Comparison of ENCODE assay signal across 8 mouse cellular contexts in the genomic region with DNA sequence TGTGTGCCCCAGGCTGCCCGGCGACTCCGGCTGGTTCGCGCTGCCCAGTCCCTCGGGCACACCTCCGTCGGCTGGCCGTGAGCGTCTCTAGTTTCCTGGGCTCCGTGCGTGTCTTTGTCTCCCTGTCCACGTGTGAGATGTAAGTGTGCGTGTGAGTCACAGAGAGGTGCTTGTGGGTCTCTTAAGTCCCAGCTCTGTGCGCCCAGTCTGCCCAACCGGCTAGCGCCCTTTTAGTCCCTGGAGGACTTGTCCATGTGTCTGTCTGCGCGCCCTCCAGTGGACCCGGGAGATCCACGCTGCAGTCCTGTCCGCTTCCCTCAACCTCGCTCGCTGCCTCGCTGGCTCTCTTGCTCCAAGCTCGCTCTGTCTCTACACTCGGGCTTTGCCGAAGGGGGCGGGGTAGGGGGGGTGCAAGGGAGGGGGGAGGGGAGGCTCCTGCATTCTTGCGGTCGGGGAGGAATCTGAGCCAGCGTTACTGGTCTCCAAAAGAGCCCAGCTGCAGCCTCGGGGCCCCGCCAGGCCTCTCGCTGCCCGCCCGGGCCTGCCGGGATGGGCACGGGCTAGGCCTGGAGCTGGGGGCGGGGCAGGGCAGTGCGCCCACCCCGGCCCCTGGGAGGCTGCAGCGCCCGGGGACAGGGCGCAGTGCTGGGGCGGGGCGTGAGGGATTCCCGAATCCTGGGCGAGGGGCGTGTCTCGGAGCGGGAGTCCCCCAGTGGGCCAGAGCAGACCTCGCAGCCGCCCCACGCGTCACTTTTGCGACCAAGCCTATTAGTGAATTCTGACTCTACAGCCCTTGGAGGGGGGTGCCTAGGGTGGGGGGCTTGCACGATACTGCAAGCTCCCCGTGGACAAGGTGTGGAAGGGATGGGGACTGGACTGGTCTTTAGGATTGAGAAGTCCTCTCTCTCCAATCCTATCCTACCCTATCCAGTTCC. TPM values are rescaled to one million over a fixed set of nuclear protein-coding genes. Genes with fewer than 3 reads are reported as not detected.
DNase-seq lines count a peak whose midpoint lies in the region; ATAC-seq and TF ChIP-seq lines count a peak whose summit lies in the region.

No protein-coding gene starts in this region.

- peak overlapping the region; percentile 56 for H3K9ac ChIP-seq in neural tube, embryonic 14.5 days (replicated peaks; ENCODE audit: low read depth, low read length)

- H3K4me2 ChIP-seq in neural tube, embryonic 14.5 days (ENCODE audit: low read depth, low read length) = peak overlapping the region; percentile 80

- peak; percentile 93 for DNase-seq in 3T3-L1 (ENCODE audit: low read depth, low spot score)
- peak; percentile 89 for DNase-seq in MN1 (ENCODE audit: low spot score)
- DNase-seq in embryo, embryonic 10.5 days (ENCODE audit: low spot score) = peak; percentile 79
- DNase-seq in heart, adult 9 months (ENCODE audit: low spot score in 2 of 2) = peak; percentile 78
- peak; percentile 82 for DNase-seq in kidney, adult 9 months
- DNase-seq in lung, adult 2 months = peak; percentile 79
- peak; percentile 91 for DNase-seq in yolk sac, embryonic 10.5 days (ENCODE audit: low spot score)

- H3K27me3 ChIP-seq in neural tube, embryonic 14.5 days (ENCODE audit: control insufficient read depth, insufficient read depth, low read length) = no peaks in the 10 kb centered on the region

- H3K27ac ChIP-seq in neural tube, embryonic 14.5 days (ENCODE audit: low read depth, low read length) = peak overlapping the region; percentile 77

- no peaks in the 10 kb centered on the region for H3K36me3 ChIP-seq in neural tube, embryonic 14.5 days (ENCODE audit: control insufficient read depth, insufficient read depth, low read length)

- peaks cover 60% of the 10 kb centered on the region for H3K4me1 ChIP-seq in lung, adult 2 months (ENCODE audit: control insufficient read depth, insufficient read depth, low read length)
- peaks cover 71% of the 10 kb centered on the region for H3K4me1 ChIP-seq in neural tube, embryonic 14.5 days (ENCODE audit: control insufficient read depth, insufficient read depth, low read length)

- under 1% methylated on average over 58 of the region's 59 CpGs for WGBS in lung, adult 2 months
- WGBS in neural tube, embryonic 14.5 days = under 1% methylated on average over 57 of the region's 59 CpGs

- H3K4me3 ChIP-seq in lung, adult 2 months (replicated peaks; ENCODE audit: extremely low read depth, low read depth, low read length) = peak overlapping the region; percentile 40
- peak overlapping the region; percentile 35 for H3K4me3 ChIP-seq in neural tube, embryonic 14.5 days (ENCODE audit: low read depth, low read length)

- ATAC-seq in neural tube, embryonic 14.5 days (ENCODE audit: low read depth) = peak; percentile 67

- no peaks in the 10 kb centered on the region for H3K9me3 ChIP-seq in neural tube, embryonic 14.5 days (ENCODE audit: control insufficient read depth, low read length)

- peak; percentile 31; the same call in 1 of the 2 replicates for TF ChIP-seq POLR2A in lung, adult 2 months (IDR thresholded peaks at IDR 0.05; ENCODE audit: borderline replicate concordance, extremely low read depth, low read depth, low read length)

- peak; percentile 46 for TF ChIP-seq CTCF in lung, adult 2 months (IDR thresholded peaks at IDR 0.05; ENCODE audit: insufficient read depth, low read length)

RNA-seq across cellular contexts. Expression of gene Bcl9l, which starts 16.1 kb away (rescaled TPM):
- 69.0 and 70.7 TPM in 2 replicates for polyA plus RNA-seq in lung, adult 2 months (2012; rRNA removed)
- 11.5 and 12.3 TPM in 2 replicates for polyA plus RNA-seq in neural tube, embryonic 14.5 days (2014; fragmentation: Nextera tagmentation; extraction: Ambion mirVana)

RNA-seq across cellular contexts. Expression of gene Upk2, which starts 43.9 kb away (rescaled TPM):
- 4.0 and 4.4 TPM in 2 replicates for polyA plus RNA-seq in lung, adult 2 months (2012; rRNA removed)
- polyA plus RNA-seq in neural tube, embryonic 14.5 days (2014; fragmentation: Nextera tagmentation; extraction: Ambion mirVana) = not detected in 2 replicates

RNA-seq across cellular contexts. Expression of gene Foxr1, which starts 57.8 kb away (rescaled TPM):
- 0.16 TPM in 1 of 2 replicates, not detected in the other for polyA plus RNA-seq in lung, adult 2 months (2012; rRNA removed)
- polyA plus RNA-seq in neural tube, embryonic 14.5 days (2014; fragmentation: Nextera tagmentation; extraction: Ambion mirVana) = not detected in 2 replicates

Comparison
In these comparisons a context has a peak if more than half of its experiments do, and no peak if none do; other contexts are left out.
1. Peak in every context shown above with its lines: DNase-seq, ATAC-seq, H3K4me3 ChIP-seq and H3K27ac ChIP-seq.